ENCODE assay signal across 22 mouse cellular contexts in genomic region chr4:55014731-55015463, GRCm38 (mm10).
DNase-seq lines count a peak whose midpoint lies in the region; ATAC-seq and TF ChIP-seq lines count a peak whose summit lies in the region.
"Had no signal": no experiment of that assay in that cellular context is flagged by ENCODE, and none has a peak within 500 bp of the region (broad histone marks: within the 10 kb centered on the region; RNA-seq: fewer than 3 reads in every experiment).

No protein-coding gene starts in this region.

- no peak for TF ChIP-seq CTCF in liver, postnatal 0 days (IDR thresholded peaks at IDR 0.05; ENCODE audit: low read depth)

- H3K9ac ChIP-seq in liver, postnatal 0 days (replicated peaks) = no peak overlapping the region
- no peak overlapping the region for H3K9ac ChIP-seq in hindbrain, embryonic 16.5 days (ENCODE audit: low read depth, low read length)
- no peak overlapping the region for H3K9ac ChIP-seq in forebrain, embryonic 12.5 days
- H3K9ac ChIP-seq: embryonic facial prominence, embryonic 12.5 days; hindbrain, embryonic 14.5 days; limb, embryonic 15.5 days; lung, embryonic 14.5 days; midbrain, embryonic 12.5 days had no signal

- H3K27ac ChIP-seq in liver, postnatal 0 days (ENCODE audit: low read depth) = no peak overlapping the region
- H3K27ac ChIP-seq in hindbrain, embryonic 16.5 days (ENCODE audit: low read depth, low read length) = no peak overlapping the region
- H3K27ac ChIP-seq in forebrain, embryonic 12.5 days = no peak overlapping the region
- H3K27ac ChIP-seq: embryonic facial prominence, embryonic 12.5 days; hindbrain, embryonic 14.5 days; limb, embryonic 15.5 days; midbrain, embryonic 12.5 days had no signal

- ATAC-seq in liver, postnatal 0 days = 0 out of 2 replicates have a peak, but pooled peaks have one; percentile 27
- no peak for ATAC-seq in hindbrain, embryonic 16.5 days
- ATAC-seq in forebrain, embryonic 12.5 days (ENCODE audit: low FRiP score) = no peak

- no peak overlapping the region for H3K4me3 ChIP-seq in liver, postnatal 0 days (ENCODE audit: low read depth, low read length)
- H3K4me3 ChIP-seq in hindbrain, embryonic 16.5 days (ENCODE audit: low read length) = no peak overlapping the region
- no peak overlapping the region for H3K4me3 ChIP-seq in forebrain, embryonic 12.5 days (replicated peaks)
- H3K4me3 ChIP-seq: embryonic facial prominence, embryonic 12.5 days; limb, embryonic 15.5 days; midbrain, embryonic 12.5 days had no signal

- no peak overlapping the region for H3K4me2 ChIP-seq in liver, postnatal 0 days (ENCODE audit: low read depth, low read length)
- H3K4me2 ChIP-seq in hindbrain, embryonic 16.5 days (ENCODE audit: low read length) = no peak overlapping the region
- no peak overlapping the region for H3K4me2 ChIP-seq in forebrain, embryonic 12.5 days
- H3K4me2 ChIP-seq: embryonic facial prominence, embryonic 12.5 days; hindbrain, embryonic 14.5 days; limb, embryonic 15.5 days; lung, embryonic 14.5 days; midbrain, embryonic 12.5 days had no signal

- DNase-seq in liver, postnatal 0 days = no peak
- no peak for DNase-seq in liver
- peak; percentile 85 for DNase-seq in kidney, adult 9 months
- DNase-seq in kidney, postnatal 14 days = peak; percentile 68
- DNase-seq in cerebellum, adult 9-11 months = no peak
- DNase-seq in layer of hippocampus, postnatal 25 days (ENCODE audit: extremely low spot score in 1 of 2, low spot score in 1 of 2) = no peak
- DNase-seq: adrenal gland, adult 8-10 months; cerebellum, adult 11-12 months; cerebellum, postnatal 14 days; heart, postnatal 4 days; left cerebral cortex, postnatal 4 days; lung, embryonic 14.5 days; thymus, postnatal 36 days had no signal

- TF ChIP-seq EP300 in liver, postnatal 0 days (IDR thresholded peaks at IDR 0.05; ENCODE audit: low read depth) = no peak

- 73% methylated on average over 13 of the region's 13 CpGs for WGBS in liver, postnatal 0 days (ENCODE audit: insufficient replicate concordance)
- WGBS in hindbrain, embryonic 16.5 days = 91% methylated on average over 13 of the region's 13 CpGs
- 95% methylated on average over 13 of the region's 13 CpGs for WGBS in forebrain, embryonic 12.5 days

- H3K27me3 ChIP-seq in liver, postnatal 0 days (ENCODE audit: insufficient read depth, low read length) = no peaks in the 10 kb centered on the region
- no peaks in the 10 kb centered on the region for H3K27me3 ChIP-seq in hindbrain, embryonic 16.5 days (replicated peaks; ENCODE audit: control insufficient read depth, insufficient read depth, low read length)
- H3K27me3 ChIP-seq in forebrain, embryonic 12.5 days = no peaks in the 10 kb centered on the region
- H3K27me3 ChIP-seq: CH12.LX; embryonic facial prominence, embryonic 12.5 days; limb, embryonic 15.5 days; midbrain, embryonic 12.5 days; Patski had no signal

- no peaks in the 10 kb centered on the region for H3K36me3 ChIP-seq in liver, postnatal 0 days (replicated peaks; ENCODE audit: insufficient read depth, low read length)
- peaks cover 61% of the 10 kb centered on the region for H3K36me3 ChIP-seq in hindbrain, embryonic 16.5 days (ENCODE audit: control insufficient read depth, insufficient read depth, low read length)
- peaks cover 98% of the 10 kb centered on the region for H3K36me3 ChIP-seq in forebrain, embryonic 12.5 days (replicated peaks)
- H3K36me3 ChIP-seq: G1E had no signal

- H3K9me3 ChIP-seq in liver, postnatal 0 days (ENCODE audit: low read length) = 0 out of 2 replicates have a peak, but pooled peaks cover 2% of the 10 kb centered on the region
- H3K9me3 ChIP-seq in hindbrain, embryonic 16.5 days (ENCODE audit: control insufficient read depth, low read length) = no peaks in the 10 kb centered on the region
- H3K9me3 ChIP-seq in forebrain, embryonic 12.5 days = no peaks in the 10 kb centered on the region
- H3K9me3 ChIP-seq: embryonic facial prominence, embryonic 12.5 days; limb, embryonic 15.5 days; midbrain, embryonic 12.5 days had no signal

- H3K4me1 ChIP-seq in liver, postnatal 0 days (ENCODE audit: insufficient read depth) = no peaks in the 10 kb centered on the region
- H3K4me1 ChIP-seq in hindbrain, embryonic 16.5 days (ENCODE audit: control insufficient read depth, insufficient read depth, low read depth, low read length) = no peaks in the 10 kb centered on the region
- H3K4me1 ChIP-seq in forebrain, embryonic 12.5 days = no peaks in the 10 kb centered on the region
- H3K4me1 ChIP-seq: embryonic facial prominence, embryonic 12.5 days; limb, embryonic 15.5 days; midbrain, embryonic 12.5 days had no signal

Comparison
In these comparisons a context has a peak if more than half of its experiments do, and no peak if none do; other contexts are left out.
1. DNase-seq: peak in kidney, adult 9 months (single experiment) and kidney, postnatal 14 days (single experiment); none in liver, postnatal 0 days (single experiment), liver (single experiment), cerebellum, adult 9-11 months (single experiment) and layer of hippocampus, postnatal 25 days (0 of 2).